Mouse (Mus musculus) lung, postnatal 36 days (tissue): ENCODE measurements around the gene Gm28845.
"Not testable (repeated sequence)": the region's sequence is repeated elsewhere in the genome, so short reads cannot be mapped to it uniquely, and the experiment has no call there.

Experiments used
- DNase-seq: peaks from one replicate; pipeline ENCODE4 v3.0.0; 2022; ENCODE audit warnings: mixed read lengths

Gm28845 gene

GRCm38 (mm10) chr1:65103273-65103672 is 16.1 kb downstream of the Gm28845 start, which contains the start of gene Cryga:
Gene Cryga, minus strand, starts transcription at chr1:65103373.
- no peak for DNase-seq

- DNase-seq, result no peak
These were observed 22.4 kb downstream of the Gm28845 start for GRCm38 (mm10) chr1:65096953-65097352.

GRCm38 (mm10) chr1:65091566-65091965 is 27.8 kb downstream of the Gm28845 start:
- no peak for DNase-seq

- DNase-seq, result peak; percentile 86
These were observed 29.0 kb downstream of the Gm28845 start for GRCm38 (mm10) chr1:65090370-65090769.

- DNase-seq, result peak; percentile 27
These were observed 30.6 kb downstream of the Gm28845 start for GRCm38 (mm10) chr1:65088567-65089356.

- no peak for DNase-seq
These were observed 37.2 kb downstream of the Gm28845 start, which contains the start of gene Crygb for GRCm38 (mm10) chr1:65082188-65082587. Gene Crygb, minus strand, starts transcription at chr1:65082288.

GRCm38 (mm10) chr1:65075607-65076006 is 43.8 kb downstream of the Gm28845 start:
- peak; percentile 1 for DNase-seq

GRCm38 (mm10) chr1:65073589-65073988 is 45.8 kb downstream of the Gm28845 start, which contains the start of gene Crygc:
Gene Crygc, minus strand, starts transcription at chr1:65073689.
- DNase-seq, result no peak

- DNase-seq, result no peak
These were observed 51.5 kb downstream of the Gm28845 start for GRCm38 (mm10) chr1:65067842-65068241.

- no peak for DNase-seq
These were observed 55.2 kb downstream of the Gm28845 start for GRCm38 (mm10) chr1:65064201-65064600.

- DNase-seq, result no peak
These were observed 56.0 kb downstream of the Gm28845 start, which contains the start of gene Crygd for GRCm38 (mm10) chr1:65063352-65063751. Gene Crygd, minus strand, starts transcription at chr1:65063452.

- no peak for DNase-seq
These were observed 67.2 kb downstream of the Gm28845 start for GRCm38 (mm10) chr1:65052140-65052539.

GRCm38 (mm10) chr1:65051696-65052095 is 67.7 kb downstream of the Gm28845 start:
- DNase-seq, result no peak

GRCm38 (mm10) chr1:65050952-65051351 is 68.4 kb downstream of the Gm28845 start, which contains the start of gene Cryge:
Gene Cryge, minus strand, starts transcription at chr1:65051149.
- not testable (repeated sequence) for DNase-seq
